Mouse (Mus musculus): ENCODE measurements at regions not wholly inside any gene's neighbourhood (a gene's known extent, or its start where the extent isn't known, plus 50 kb on each side); places are given as distances from the start of the nearest gene placed in this dataset.
A peak's percentile ranks its signal among the peaks of the same experiment; 100 is the strongest.

GRCm38 (mm10) chr8:34607426-34607825, 495.9 kb upstream of the Gm10131 start:
- DNase-seq (ENCODE audit: low spot score in 2 of 2) = no peak
- Histone ChIP-seq H3K4me3 (no peak overlapping the region), H3K27ac (no peak overlapping the region)
- no peak for TF ChIP-seq CTCF (conservative IDR thresholded peaks at IDR 0.05)

DNA sequence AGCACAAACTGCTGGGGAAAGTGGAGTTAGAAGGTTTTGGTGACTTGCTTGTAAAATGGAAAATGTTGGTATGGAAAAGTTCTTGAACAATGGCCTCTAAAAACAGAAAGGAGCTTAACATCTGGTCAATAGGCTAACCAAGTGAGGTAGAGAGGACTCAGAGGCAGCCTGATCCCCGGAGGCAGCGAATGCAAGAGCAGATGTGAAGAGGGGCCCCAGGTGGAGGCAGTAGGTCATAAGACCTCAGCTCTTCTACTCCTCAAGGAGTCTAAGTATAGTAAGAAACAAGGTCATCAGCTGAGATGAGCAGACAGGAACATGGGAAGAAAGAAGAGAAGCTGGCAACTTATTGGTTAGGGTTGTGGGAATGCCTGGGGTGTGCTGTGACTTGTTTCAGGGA, 493.5 kb upstream of the Gm10131 start:
- Histone ChIP-seq H3K27ac (no peak overlapping the region), H3K4me3 (no peak overlapping the region)
- no peak for TF ChIP-seq CTCF (conservative IDR thresholded peaks at IDR 0.05)
- no peak for DNase-seq (ENCODE audit: low spot score in 2 of 2)

GRCm38 (mm10) chr8:34604581-34604980, 493.0 kb upstream of the Gm10131 start:
- H3K4me3 ChIP-seq = no peak overlapping the region
- TF ChIP-seq CTCF (conservative IDR thresholded peaks at IDR 0.05) = no peak
- no peak overlapping the region for H3K27ac ChIP-seq
- no peak for DNase-seq (ENCODE audit: low spot score in 2 of 2)

DNA sequence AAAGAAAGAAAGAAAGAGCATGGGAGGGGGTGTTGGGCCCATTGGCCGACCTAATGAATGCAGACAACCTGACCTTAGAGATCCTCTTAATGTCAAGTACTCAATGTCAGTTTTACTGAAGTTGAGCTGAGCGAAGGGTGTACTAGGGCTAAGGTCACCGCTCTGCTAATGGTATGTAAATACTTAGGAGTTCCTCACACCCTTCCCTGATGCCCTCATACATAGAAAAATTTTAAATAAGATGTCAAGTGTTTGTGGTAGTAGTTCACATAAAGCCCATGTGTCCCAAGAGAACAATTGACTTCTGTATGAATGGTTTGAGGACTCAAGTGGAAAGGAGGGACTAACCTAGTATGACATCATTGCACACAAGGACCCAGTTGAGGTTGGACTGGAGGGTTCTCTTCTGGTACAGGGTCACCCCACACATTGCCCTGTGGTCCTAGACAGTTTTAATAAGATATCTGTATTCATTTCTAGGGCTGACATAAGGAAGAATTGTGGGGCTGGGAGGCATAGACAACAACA, 490.0 kb upstream of the Gm10131 start:
- no peak for DNase-seq (ENCODE audit: low spot score in 2 of 2)
- TF ChIP-seq CTCF (conservative IDR thresholded peaks at IDR 0.05) = no peak
- no peak overlapping the region for H3K4me3 ChIP-seq
- H3K27ac ChIP-seq = no peak overlapping the region

DNA sequence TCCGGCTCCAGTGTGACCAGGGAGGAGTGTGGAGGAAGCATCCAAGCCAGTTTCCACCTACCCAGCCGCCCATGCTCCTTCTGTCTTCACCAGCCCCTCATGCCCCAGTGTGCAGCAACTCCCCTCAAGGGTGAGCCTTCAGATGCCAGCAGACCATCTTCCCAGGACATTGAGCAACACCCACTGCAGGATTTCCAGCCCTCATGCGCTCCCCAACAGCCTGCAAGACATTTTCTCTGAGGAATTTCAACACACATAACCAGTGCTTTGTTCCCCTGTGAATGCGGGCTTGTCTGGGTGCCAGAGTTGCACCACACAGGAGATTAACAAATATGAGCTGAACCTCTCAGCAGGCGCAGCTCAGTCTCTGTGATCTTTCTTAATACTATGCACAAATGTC, 489.3 kb upstream of the Gm10131 start:
- TF ChIP-seq CTCF (conservative IDR thresholded peaks at IDR 0.05) = no peak
- no peak for DNase-seq (ENCODE audit: low spot score in 2 of 2)
- no peak overlapping the region for H3K4me3 ChIP-seq
- no peak overlapping the region for H3K27ac ChIP-seq

DNA sequence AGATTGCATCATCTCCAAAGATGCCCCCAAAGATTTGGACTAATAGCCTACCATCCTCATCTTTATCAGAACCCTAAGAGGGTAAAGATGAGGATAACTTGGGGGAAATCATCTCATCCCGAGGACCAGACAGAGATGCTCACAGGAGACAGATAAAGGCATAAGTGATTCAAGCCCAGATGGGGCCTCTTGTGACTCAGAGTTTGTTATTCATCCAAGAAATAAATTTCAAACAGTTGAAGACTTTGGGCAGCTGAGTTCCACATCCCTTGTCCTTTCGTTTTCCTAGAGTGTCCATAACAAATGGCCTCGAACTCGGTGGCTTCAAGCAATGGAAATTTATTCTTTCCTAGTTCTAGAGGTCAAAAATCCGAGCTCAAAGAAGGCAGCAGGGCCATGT, 485.1 kb upstream of the Gm10131 start:
- H3K4me3 ChIP-seq = no peak overlapping the region
- no peak for TF ChIP-seq CTCF (conservative IDR thresholded peaks at IDR 0.05)
- DNase-seq (ENCODE audit: low spot score in 2 of 2) = peak in 1 of 2 experiments; percentile 33
- no peak overlapping the region for H3K27ac ChIP-seq

DNA sequence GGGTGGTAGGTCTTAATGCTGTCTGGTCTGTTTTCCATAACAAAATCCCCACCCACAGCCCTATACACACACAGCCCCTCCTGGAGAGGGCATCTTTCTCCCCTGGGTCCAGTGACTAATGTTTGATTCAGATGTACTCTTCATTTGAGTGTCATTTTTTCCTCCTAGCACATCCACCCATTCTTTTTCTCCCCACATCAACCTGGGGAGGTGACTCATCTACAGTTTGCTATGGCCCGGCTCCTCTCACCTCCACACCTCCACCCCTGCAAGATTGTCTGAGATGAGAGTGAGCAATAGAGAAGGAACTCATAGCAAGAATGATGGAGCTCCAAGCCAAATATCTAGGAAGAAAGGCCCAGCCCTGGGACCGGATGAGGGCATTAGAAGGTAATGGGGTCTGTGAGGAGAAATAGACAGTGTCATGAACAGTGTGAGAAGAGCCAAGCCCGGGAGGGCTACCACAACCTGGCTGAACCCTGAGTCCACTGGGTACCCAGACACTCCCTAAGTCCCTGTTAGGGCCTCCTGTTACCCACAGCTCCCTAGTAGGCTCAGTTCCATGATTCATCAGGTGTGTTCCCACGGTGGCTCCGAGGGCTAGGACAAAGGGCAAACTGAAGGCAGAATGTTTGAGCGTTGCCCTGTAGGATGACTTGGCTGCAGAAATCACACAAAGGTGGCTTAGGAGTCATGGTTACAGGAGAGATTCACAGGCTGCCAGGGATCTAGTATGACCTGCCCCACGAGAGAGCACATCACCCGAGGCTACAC, 479.6 kb upstream of the Gm10131 start:
- no peak overlapping the region for H3K27ac ChIP-seq
- DNase-seq (ENCODE audit: low spot score in 2 of 2) = no peak
- H3K4me3 ChIP-seq = no peak overlapping the region
- TF ChIP-seq CTCF (conservative IDR thresholded peaks at IDR 0.05) = no peak

- Histone ChIP-seq H3K27ac (no peak overlapping the region), H3K4me3 (no peak overlapping the region)
- no peak for DNase-seq (ENCODE audit: low spot score in 2 of 2)
- no peak for TF ChIP-seq CTCF (conservative IDR thresholded peaks at IDR 0.05)
Measured at GRCm38 (mm10) chr8:34578043-34578442, 466.5 kb upstream of the Gm10131 start.

DNA sequence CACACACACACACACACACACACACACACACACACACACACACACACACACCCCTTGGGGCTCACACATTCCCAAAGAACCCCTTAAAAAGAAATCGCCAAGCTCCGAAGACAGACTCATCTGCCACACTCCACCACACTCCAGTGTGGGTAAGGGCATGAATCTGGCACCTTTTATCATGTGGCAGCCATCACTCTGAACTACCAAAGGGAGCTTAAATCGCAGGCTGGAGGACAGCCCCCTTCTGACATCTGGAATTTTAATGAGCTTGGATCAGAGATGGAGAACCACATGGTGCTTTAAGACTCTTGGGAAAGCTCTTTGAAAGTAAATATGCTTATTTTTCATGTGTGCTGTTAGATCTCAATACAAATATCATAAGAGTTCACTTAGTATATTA, 462.5 kb upstream of the Gm10131 start:
- H3K27ac ChIP-seq = no peak overlapping the region
- DNase-seq (ENCODE audit: low spot score in 2 of 2) = no peak
- no peak overlapping the region for H3K4me3 ChIP-seq
- no peak for TF ChIP-seq CTCF (conservative IDR thresholded peaks at IDR 0.05)

DNA sequence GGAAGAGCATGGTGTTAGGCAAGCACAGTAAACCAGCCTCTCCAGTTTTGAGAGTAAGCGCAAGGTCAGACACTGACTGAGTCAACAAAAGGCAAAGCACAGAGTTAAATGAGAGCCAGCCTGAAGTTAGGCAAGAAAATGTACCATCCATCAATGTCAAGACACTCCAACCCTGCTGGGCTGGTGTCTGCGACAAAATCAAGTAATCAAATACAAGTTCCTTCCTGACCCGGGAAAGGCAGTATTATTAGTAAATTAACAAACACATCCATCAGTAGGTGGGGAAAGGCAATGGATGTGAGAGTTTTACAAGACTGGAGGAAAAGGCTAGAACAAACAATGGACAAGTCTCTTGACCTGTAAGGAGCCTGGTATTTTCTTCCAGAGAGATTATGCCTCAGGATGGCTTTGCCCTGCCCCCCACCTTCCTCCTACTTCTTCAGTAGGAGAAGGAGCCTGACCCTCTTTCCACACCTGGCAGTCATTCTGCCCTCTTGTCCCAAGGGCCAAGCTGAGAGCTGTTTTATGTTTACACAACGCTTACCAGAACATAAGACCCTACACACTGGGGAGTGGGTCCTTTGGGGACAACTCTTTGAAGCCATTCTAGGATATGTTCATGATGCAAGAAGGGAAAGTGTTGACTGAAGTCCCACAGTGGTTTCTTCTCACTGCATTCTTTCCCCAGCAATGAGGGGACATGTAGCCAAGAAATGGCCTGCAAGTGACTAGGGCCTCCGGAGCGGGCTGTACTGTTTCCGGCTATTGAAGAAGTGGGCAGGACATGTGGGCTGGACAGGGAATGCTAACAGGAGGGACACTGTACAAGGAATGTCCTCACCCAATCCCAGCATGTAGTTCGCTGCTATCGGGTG, 461.7 kb upstream of the Gm10131 start:
- TF ChIP-seq CTCF (conservative IDR thresholded peaks at IDR 0.05) = no peak
- no peak for DNase-seq (ENCODE audit: low spot score in 2 of 2)
- H3K4me3 ChIP-seq = no peak overlapping the region
- no peak overlapping the region for H3K27ac ChIP-seq

DNA sequence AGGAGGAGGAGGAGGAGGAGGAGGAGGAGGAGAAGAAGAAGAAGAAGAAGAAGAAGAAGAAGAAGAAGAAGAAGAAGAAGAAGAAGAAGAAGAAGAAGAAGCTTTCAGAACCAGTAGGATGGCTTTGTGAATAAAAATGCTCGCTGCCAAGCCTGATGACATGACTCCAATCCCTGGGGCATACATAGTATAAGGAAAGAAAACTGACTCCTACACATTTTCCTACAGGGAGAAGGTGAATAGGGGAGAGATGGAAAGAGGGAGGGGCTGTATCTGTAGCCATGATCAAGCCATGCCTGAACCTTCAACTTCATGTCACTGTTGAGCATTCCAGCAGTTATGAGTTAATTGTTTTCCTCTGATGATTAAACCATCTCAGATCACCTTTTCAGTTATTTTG, 460.2 kb upstream of the Gm10131 start:
- TF ChIP-seq CTCF (conservative IDR thresholded peaks at IDR 0.05) = no peak
- Histone ChIP-seq H3K4me3 (no peak overlapping the region), H3K27ac (no peak overlapping the region)
- no peak for DNase-seq (ENCODE audit: low spot score in 2 of 2)

DNA sequence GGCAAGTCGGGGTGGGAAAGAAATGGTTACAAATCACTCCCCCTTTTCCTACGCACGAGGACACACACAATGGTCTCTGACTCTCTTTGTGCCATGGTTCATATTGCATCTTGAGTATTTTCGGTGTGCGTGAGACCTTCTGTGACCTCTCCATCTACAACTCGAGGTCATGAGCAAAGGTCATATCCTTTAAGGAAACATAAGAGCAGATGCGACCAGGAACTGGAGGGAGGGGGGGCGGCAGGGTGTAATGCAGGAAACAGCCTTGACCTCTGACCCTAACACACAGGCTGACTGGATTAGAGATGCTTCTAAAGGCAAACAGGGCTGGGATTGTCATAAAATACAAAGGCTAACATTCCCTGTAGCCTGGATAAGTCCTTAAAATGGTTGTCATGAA, 450.7 kb upstream of the Gm10131 start:
- DNase-seq (ENCODE audit: low spot score in 2 of 2) = no peak
- no peak overlapping the region for H3K4me3 ChIP-seq
- TF ChIP-seq CTCF (conservative IDR thresholded peaks at IDR 0.05) = no peak
- H3K27ac ChIP-seq = no peak overlapping the region

GRCm38 (mm10) chr8:34549786-34550185, 438.2 kb upstream of the Gm10131 start:
- no peak for DNase-seq (ENCODE audit: low spot score in 2 of 2)
- TF ChIP-seq CTCF (conservative IDR thresholded peaks at IDR 0.05) = no peak
- Histone ChIP-seq H3K4me3 (no peak overlapping the region), H3K27ac (no peak overlapping the region)
